Mouse (Mus musculus) limb, embryonic 13.5 days (tissue): ENCODE data around the gene Traf4. TPM values are rescaled to one million over a fixed set of nuclear protein-coding genes. Genes with fewer than 3 reads are reported as not detected.
"Not testable (repeated sequence)": the region's sequence is repeated elsewhere in the genome, so short reads cannot be mapped to it uniquely, and the experiment has no call there.

Experiments
- ATAC-seq: fragments of 200-750 bp; cut with Nextera tagmentation; 2 replicates; pipeline ENCODE4 v1.8.0; 2017; ENCODE audit warnings: low read depth, moderate number of reproducible peaks, moderate TSS enrichment; ENCODE audit not compliant: low FRiP score
- H3K27ac ChIP-seq: fragments of 300-500 bp; sonication (generic); 2 replicates; pipeline ENCODE4 v1.5.1; 2015; ENCODE audit warnings: inconsistent platforms, mild to moderate bottlenecking, moderate library complexity
- H3K27me3 ChIP-seq: fragments of 300-500 bp; sonication (generic); 2 replicates; pipeline ENCODE4 v1.6.1; 2015; ENCODE audit warnings: mild to moderate bottlenecking, inconsistent platforms
- H3K36me3 ChIP-seq: fragments of 300-500 bp; sonication (generic); 2 replicates; pipeline ENCODE4 v1.6.1; 2015; ENCODE audit warnings: inconsistent platforms, mild to moderate bottlenecking, moderate library complexity
- H3K4me1 ChIP-seq: fragments of 300-500 bp; sonication (generic); 2 replicates; pipeline ENCODE4 v1.6.1; 2015; ENCODE audit warnings: inconsistent platforms
- H3K4me2 ChIP-seq: fragments of 300-500 bp; sonication (generic); replicated peaks from 2 replicates; pipeline ENCODE4 v1.6.1; 2015; ENCODE audit warnings: inconsistent platforms, mild to moderate bottlenecking, moderate library complexity
- H3K4me3 ChIP-seq: fragments of 300-500 bp; sonication (generic); 2 replicates; pipeline ENCODE4 v1.5.1; 2015; ENCODE audit warnings: moderate library complexity, mild to moderate bottlenecking, inconsistent platforms
- H3K9ac ChIP-seq: fragments of 300-500 bp; sonication (generic); 2 replicates; pipeline ENCODE4 v1.6.1; 2015; ENCODE audit warnings: mild to moderate bottlenecking, inconsistent platforms
- H3K9me3 ChIP-seq: fragments of 300-500 bp; sonication (generic); 2 replicates; pipeline ENCODE4 v1.6.1; 2016; ENCODE audit warnings: inconsistent platforms
- WGBS: fragments of 180-500 bp; shearing (Covaris S2); methylation state at CpG from one replicate; pipeline ENCODE4 v1.1.7; 2015; 5-methylcytosine and 5-hydroxymethylcytosine counted together
- polyA plus RNA-seq: library from polyadenylated mRNA; unstranded; fragments of >200 nt; fragmentation: Nextera tagmentation; extraction: Ambion mirVana; gene quantifications from 2 replicates; pipeline ENCODE4 v1.2.1, GENCODE M21; 2015

The Traf4 gene
- polyA plus RNA-seq, 1 experiment from 2014 or later = 108 TPM

DNA sequence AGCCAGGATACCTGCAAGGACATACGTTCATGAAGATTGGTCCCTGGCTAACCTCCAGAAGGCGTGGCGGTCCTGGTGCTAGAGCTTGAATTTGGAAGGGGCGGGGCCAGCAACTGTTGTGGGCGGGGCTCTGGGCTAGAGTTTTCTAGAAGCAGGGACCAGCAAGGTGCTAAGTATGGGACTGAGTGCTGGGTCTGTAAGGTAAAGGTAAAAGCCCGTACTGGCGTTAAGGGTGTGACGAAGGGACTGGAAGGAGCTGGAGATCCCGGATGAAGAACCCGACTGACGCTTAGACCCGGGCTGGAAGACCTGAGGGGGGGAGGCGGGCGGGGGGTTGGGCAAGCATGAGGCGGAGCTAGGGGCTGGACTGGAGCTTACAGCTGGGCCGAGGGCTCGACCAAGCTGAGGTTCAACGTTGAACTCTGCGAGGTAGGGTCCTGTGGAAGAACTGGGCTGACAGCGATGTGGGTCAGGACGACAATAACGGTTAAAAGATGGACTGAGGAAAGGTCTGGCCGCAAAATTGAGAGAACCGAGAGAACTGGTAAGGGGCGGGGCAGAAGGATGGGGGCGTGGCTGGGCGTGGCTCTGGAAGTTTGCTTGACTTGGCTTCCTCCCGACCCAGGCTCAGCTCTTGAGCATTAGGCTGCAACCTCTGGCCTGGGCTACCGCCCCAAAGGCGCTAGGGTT lies 29.2 kb upstream of the Traf4 start:
- Histone ChIP-seq H3K36me3 (peaks cover 36% of the 10 kb centered on the region), H3K9ac (peak overlapping the region; percentile 50; the same call in 1 of the 2 replicates), H3K4me2 (peak overlapping the region; percentile 66), H3K27ac (peak overlapping the region; percentile 58), H3K4me1 (peaks cover 27% of the 10 kb centered on the region), H3K27me3 (no peaks in the 10 kb centered on the region), H3K9me3 (no peaks in the 10 kb centered on the region), H3K4me3 (peak overlapping the region; percentile 52)
- ATAC-seq = peak; percentile 67
- WGBS = 4% methylated on average over 30 of the region's 30 CpGs

DNA sequence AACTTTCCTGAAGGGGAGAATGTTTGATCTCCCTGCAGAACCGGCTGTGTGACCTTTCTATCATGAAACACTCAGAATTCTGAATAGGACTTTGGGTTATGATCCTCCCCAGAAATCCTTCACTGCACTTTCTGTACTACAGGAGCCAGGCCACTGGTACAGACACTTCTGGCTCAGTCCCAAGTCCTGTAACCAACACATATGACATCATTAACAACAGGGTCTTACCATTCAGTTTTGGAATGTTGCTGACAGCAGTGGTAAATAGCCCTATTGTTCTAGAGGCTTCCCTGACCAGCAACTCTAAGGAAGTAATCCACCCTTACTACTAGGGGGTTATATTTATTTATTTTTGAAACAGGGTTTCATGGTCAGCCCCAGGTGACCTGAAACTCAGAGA lies 27.7 kb upstream of the Traf4 start, which contains the start of gene Proca1:
Gene Proca1 (plus strand): TSS at position 280 of the 400 bp plus-strand sequence.
- Histone ChIP-seq H3K27me3 (no peaks in the 10 kb centered on the region), H3K4me3 (peak within 1 kb of the TSS; percentile 52), H3K4me2 (peak within 1 kb of the TSS; percentile 66), H3K4me1 (peaks cover 28% of the 10 kb centered on the region), H3K27ac (no peak within 1 kb of the TSS), H3K9me3 (no peaks in the 10 kb centered on the region), H3K36me3 (peaks cover 36% of the 10 kb centered on the region), H3K9ac (no peak within 1 kb of the TSS)
- no peak for ATAC-seq
- WGBS = 84% methylated on average over 1 of the region's 1 CpGs

DNA sequence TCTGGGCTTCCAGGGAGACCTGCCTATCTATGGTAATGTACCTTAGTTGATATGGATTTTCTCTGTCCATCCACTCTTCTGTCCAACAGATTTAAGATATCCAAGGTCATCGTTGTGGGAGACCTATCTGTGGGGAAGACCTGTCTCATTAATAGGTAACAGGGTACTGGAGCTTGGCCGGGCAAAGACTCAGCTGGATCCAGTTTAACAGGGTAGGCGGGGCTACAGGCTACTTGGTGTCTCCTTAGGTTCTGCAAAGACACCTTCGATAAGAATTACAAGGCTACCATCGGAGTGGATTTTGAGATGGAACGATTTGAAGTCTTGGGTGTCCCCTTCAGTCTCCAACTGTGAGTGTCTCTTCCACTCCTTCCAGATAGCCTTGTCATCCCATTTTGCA lies 24.7 kb upstream of the Traf4 start:
- Histone ChIP-seq H3K27me3 (no peaks in the 10 kb centered on the region), H3K27ac (peak overlapping the region; percentile 99), H3K4me2 (peak overlapping the region; percentile 73), H3K4me1 (peaks cover 23% of the 10 kb centered on the region), H3K36me3 (peaks cover 36% of the 10 kb centered on the region), H3K9me3 (no peaks in the 10 kb centered on the region), H3K9ac (peak overlapping the region; percentile 95), H3K4me3 (peak overlapping the region; percentile 65)
- no peak for ATAC-seq
- 48% methylated on average over 6 of the region's 6 CpGs for WGBS

DNA sequence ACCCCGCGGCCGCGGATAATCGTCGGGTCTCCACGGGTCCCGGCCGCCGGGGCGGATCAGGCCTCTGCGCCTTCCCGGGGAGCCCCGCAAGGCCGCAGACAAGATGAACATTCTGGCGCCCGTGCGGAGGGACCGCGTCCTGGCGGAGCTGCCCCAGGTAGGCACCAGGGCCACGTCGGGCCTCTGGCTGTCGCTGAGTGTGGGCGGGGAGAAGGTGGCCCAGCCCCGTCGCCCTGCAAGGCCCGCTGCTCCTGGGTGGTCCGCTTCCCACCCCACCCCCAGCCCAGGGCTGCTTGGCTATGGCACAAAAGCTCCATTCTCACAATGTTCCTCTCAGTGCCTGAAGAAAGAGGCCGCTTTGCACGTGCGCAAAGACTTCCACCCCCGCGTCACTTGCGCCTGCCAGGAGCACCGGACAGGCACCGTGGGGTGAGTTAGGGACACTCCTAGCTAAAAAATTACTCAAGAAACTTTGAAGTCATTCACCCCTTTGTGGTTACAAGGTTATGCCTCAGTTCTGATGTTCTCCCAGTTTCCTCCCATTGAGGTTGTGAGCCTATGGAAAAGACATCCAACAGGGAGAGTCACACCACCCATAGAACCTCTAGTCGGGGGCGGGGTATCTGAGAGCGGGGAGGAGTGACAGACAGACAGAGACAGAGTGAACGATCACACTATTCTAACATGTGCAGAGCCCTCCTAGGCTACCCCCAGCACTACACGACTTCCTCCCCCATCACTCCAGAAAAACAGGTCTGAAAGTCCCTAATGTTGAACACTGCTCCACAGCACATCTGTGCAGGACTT lies 24.0 kb upstream of the Traf4 start:
- Histone ChIP-seq H3K4me3 (peak overlapping the region; percentile 65), H3K27ac (peak overlapping the region; percentile 99), H3K9ac (peak overlapping the region; percentile 95), H3K36me3 (peaks cover 36% of the 10 kb centered on the region), H3K9me3 (no peaks in the 10 kb centered on the region), H3K27me3 (no peaks in the 10 kb centered on the region), H3K4me1 (peaks cover 19% of the 10 kb centered on the region), H3K4me2 (peak overlapping the region; percentile 73)
- under 1% methylated on average over 40 of the region's 42 CpGs for WGBS
- ATAC-seq = peak; percentile 76

DNA sequence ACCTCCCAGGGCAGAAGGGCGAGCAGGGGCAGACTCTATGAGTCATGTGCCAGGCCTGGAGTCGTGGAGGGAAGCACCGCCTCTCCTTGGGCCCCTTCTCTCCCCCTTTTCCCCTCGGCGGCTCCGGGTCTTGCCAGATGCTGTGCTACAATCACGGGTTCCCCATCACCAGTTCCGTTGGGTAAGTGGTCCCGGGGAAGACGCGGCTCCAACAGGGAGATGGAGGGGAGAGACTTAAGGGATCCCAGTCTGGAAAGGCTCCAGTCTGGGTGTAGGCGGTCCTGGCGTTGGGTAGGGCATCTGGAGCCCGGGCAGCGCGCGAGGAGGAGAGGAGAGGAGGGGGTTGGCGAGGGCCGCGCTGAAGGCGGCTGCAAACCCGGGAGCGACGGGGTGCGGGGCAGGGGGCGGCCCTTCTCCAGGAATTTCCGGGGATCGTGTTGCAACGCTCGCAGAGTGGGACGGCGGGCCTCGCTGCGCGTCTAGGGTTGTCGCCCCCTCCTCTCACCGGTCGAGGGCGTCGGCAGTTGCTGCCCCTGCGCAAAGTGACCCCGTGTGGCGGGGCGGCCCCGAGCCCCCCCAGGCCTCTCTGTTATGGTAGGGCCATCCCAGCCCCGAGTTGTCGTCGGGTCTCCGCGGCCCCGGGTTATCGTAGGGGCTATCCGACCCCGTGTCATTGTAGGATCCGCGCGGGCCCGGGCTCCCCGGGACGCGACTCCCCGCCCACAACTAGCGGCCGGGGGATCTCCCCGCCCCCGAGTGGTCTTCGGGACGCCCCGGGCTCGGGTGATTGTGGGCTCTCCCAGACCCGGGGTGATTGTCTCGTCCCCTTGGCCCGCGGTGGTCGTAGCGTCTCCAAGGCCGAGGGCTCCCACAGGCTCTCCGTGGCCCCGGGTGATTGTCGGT lies 23.2 kb upstream of the Traf4 start, which contains the start of gene Rab34:
Gene Rab34 (plus strand): TSS at position 100 of the 903 bp plus-strand sequence.
- H3K9ac ChIP-seq = peak within 1 kb of the TSS; percentile 95
- peaks cover 36% of the 10 kb centered on the region for H3K36me3 ChIP-seq
- H3K4me2 ChIP-seq = peak within 1 kb of the TSS; percentile 73
- under 1% methylated on average over 77 of the region's 80 CpGs for whole genome bisulfite sequencing
- no peaks in the 10 kb centered on the region for H3K9me3 ChIP-seq
- peaks cover 20% of the 10 kb centered on the region for H3K4me1 ChIP-seq
- peak; percentile 92 for ATAC-seq
- no peaks in the 10 kb centered on the region for H3K27me3 ChIP-seq
- peak within 1 kb of the TSS; percentile 99 for H3K27ac ChIP-seq
- H3K4me3 ChIP-seq = peak within 1 kb of the TSS; percentile 65

DNA sequence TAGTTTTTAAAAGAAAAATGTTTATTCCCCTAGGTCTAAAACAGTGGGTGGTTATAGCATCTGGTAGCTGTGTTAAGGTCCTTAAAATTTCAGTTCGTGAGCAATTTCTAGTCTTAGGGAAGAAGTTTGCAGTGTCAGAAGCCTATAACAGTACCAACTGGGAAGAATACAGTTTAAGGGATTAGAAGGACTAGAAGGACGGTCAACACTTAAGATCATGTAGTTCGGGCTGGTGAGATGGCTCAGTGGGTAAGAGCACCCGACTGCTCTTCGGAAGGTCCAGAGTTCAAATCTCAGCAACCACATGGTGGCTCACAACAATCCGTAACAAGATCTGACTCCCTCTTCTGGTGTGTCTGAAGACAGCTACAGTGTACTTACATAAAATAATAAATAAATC lies 19.3 kb upstream of the Traf4 start:
- not testable (repeated sequence) for ATAC-seq, H3K4me2 ChIP-seq, H3K9ac ChIP-seq, H3K9me3 ChIP-seq, H3K4me3 ChIP-seq, H3K27me3 ChIP-seq, H3K27ac ChIP-seq
- 92% methylated on average over 6 of the region's 6 CpGs for WGBS
- H3K36me3 ChIP-seq = peaks cover 28% of the 10 kb centered on the region
- H3K4me1 ChIP-seq = peaks cover 39% of the 10 kb centered on the region

DNA sequence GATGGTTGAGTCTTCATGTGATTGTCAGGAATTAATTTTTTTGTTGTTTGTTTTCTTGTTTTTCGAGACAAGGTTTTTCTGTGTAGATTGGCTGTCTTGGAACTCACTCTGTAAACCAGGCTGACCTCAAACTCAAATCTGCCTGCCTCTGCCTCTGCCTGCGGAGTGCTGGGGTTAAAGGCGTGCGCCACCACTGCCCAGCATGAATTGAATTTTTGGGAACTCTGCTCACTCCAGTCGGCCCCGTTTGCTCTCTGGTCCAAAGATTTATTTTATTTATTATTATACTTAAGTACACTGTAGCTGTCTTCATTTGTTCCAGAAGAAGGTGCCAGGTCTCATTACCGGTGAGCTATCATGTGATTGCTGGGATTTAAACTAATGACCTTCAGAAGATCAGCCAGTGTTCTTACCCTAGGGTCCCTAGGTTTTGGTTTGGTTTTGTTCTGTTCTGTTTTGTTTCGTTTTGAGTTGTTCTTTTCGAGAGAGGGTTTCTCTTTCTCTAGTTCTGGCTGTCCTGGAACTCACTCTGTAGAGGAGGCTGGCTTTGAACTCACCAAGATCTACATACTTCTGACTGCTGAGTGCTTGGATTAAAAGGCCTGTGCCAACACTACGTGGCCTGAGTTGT lies 18.6 kb upstream of the Traf4 start:
- Histone ChIP-seq H3K36me3 (peaks cover 34% of the 10 kb centered on the region), H3K9ac (peak overlapping the region; percentile 36; the same call in 1 of the 2 replicates), H3K4me3 (peak overlapping the region; percentile 77), H3K4me1 (peaks cover 44% of the 10 kb centered on the region), H3K4me2 (peak overlapping the region; percentile 82), H3K9me3 (no peaks in the 10 kb centered on the region), H3K27me3 (no peaks in the 10 kb centered on the region), H3K27ac (peak overlapping the region; percentile 52; the same call in 1 of the 2 replicates)
- WGBS = 45% methylated on average over 10 of the region's 10 CpGs
- no peak for ATAC-seq

DNA sequence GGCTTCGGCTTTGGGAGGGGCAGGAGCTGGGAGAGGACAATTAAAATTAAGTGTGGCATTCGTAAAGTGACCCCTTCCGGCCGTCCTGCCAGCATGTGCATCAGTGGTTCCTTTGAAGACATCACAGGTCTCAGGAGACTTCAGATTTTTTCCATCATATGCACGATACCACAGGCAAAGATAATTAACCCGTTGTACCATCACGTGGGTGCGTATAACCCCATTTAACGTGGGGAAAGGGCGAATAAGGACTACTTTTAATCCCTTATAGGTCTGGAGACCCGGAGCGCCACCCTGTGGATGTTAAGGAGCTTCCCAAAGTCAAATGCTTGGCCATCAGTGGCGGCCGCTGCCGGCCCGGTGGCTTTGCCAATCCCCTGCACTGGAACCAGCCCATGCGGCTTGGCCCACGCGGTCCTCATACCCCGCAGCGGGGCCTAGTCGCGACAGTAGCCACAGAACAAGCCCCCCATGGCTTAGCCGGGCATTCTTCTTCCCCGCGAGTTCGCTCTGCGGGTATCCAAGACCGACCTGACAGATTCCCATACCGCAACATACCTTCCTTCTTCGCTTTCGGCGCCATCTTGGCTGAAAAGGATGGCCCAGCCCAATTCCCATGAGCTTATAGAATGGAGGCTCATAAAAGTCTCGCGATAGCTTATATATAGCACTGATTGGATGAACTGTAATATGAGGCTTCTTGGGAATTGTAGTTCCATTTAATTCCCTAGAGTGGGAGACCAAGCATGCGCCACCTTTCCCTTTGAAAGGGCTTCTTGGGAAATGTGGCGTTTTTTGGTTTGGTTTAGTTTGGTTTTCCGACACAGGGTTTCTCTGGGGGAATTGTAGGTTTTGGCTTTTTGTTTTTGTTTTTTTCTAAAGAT lies 17.8 kb upstream of the Traf4 start, which contains the start of gene Rpl23a:
Gene Rpl23a (minus strand): TSS at position 624 of the 884 bp plus-strand sequence.
- Histone ChIP-seq H3K4me1 (peaks cover 48% of the 10 kb centered on the region), H3K9me3 (no peaks in the 10 kb centered on the region), H3K4me3 (peak within 1 kb of the TSS; percentile 77), H3K4me2 (peak within 1 kb of the TSS; percentile 82), H3K27me3 (no peaks in the 10 kb centered on the region), H3K36me3 (peaks cover 34% of the 10 kb centered on the region), H3K27ac (peak within 1 kb of the TSS; percentile 93), H3K9ac (peak within 1 kb of the TSS; percentile 95)
- under 1% methylated on average over 38 of the region's 38 CpGs for WGBS
- peak; percentile 84 for ATAC-seq

DNA sequence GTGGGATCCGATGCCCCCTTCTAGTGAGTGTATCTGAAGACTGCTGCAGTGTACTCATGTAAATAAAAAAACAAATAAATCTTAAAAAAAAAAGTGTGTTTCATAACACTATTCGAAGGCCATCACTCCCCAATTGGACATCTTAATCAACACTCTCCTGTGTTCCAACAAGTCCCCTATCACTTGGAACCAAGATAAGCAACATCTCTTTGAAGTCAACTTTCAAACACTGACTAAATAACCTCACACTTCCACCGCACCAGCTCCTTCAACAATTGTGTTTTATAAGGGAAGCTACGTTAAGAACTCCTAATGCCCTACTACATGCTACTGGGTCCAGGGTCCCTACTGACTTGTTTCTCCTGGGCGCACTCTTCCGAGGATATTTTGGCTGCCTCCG lies 17.1 kb upstream of the Traf4 start:
- no peak for ATAC-seq
- H3K4me2 ChIP-seq = peak overlapping the region; percentile 82
- H3K36me3 ChIP-seq = peaks cover 34% of the 10 kb centered on the region
- peak overlapping the region; percentile 95 for H3K9ac ChIP-seq
- peak overlapping the region; percentile 77 for H3K4me3 ChIP-seq
- H3K27ac ChIP-seq = peak overlapping the region; percentile 93; the same call in 1 of the 2 replicates
- H3K27me3 ChIP-seq = no peaks in the 10 kb centered on the region
- WGBS = 8% methylated on average over 7 of the region's 7 CpGs
- H3K4me1 ChIP-seq = peaks cover 51% of the 10 kb centered on the region
- no peaks in the 10 kb centered on the region for H3K9me3 ChIP-seq

DNA sequence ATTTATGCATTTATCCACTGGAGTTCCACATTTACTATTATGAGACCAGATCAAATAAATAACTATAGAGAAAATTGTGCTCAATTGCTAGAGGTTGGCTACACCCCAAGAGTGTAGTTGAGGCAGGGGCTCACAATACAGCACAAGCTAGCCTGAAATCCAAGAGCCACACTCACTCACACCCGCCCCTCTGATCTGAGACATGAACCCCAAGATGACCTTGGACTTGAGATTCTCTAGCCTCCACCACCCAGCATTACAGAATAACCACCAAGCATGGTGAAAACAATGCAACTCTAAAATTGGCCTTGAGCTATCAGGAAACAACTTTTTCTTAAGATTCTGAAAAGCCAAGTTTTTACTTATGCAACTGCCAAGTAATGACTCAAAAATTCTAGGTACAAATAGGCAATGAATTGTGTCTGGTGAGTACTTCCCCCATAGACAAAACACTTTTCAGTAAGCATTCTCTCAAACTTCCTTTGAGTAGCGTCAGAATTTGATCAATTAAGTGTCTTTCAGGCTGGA lies 16.5 kb upstream of the Traf4 start:
- Histone ChIP-seq H3K27me3 (no peaks in the 10 kb centered on the region), H3K4me1 (peaks cover 53% of the 10 kb centered on the region), H3K4me3 (peak overlapping the region; percentile 77), H3K36me3 (peaks cover 34% of the 10 kb centered on the region), H3K9me3 (no peaks in the 10 kb centered on the region), H3K4me2 (peak overlapping the region; percentile 82), H3K27ac (0 out of 2 replicates have a peak overlapping the region, but pooled peaks have one; percentile 6), H3K9ac (peak overlapping the region; percentile 95)
- 47% methylated on average over 2 of the region's 2 CpGs for WGBS
- ATAC-seq = no peak
